ENCODE assay signal across 9 mouse cellular contexts in genomic region chr11:119159496-119159895, GRCm38 (mm10).
DNase-seq lines count a peak whose midpoint lies in the region; ATAC-seq and TF ChIP-seq lines count a peak whose summit lies in the region.
"Had no signal": no experiment of that assay in that cellular context is flagged by ENCODE, and none has a peak within 500 bp of the region (broad histone marks: within the 10 kb centered on the region; RNA-seq: fewer than 3 reads in every experiment).

No protein-coding gene starts in this region.

- peak; percentile 51 for DNase-seq in ovary, postnatal 36 days (ENCODE audit: low spot score)
- no peak for DNase-seq in ovary, postnatal 10 days (ENCODE audit: low spot score)
- DNase-seq in embryo, embryonic 11 days, result peak; percentile 63
- peak; percentile 68 for DNase-seq in induced T-regulatory cell, adult 2 months (ENCODE audit: low read depth)
- DNase-seq in liver, embryonic 14.5 days (ENCODE audit: low read depth in 3 of 3, low spot score in 3 of 3), result peak; percentile 38 to 47 (median 41)
- DNase-seq in frontal cortex, postnatal 14 days (ENCODE audit: low spot score in 2 of 2), result no peak
- DNase-seq in ovary, postnatal 14 days (ENCODE audit: low spot score), result no peak

- H3K9me3 ChIP-seq in liver, embryonic 14.5 days (ENCODE audit: control insufficient read depth, low read length), result no peaks in the 10 kb centered on the region

- no peak for TF ChIP-seq CTCF in liver, embryonic 14.5 days (IDR thresholded peaks at IDR 0.05; ENCODE audit: low read depth)

- peak overlapping the region; percentile 40 for H3K4me2 ChIP-seq in liver, embryonic 14.5 days (ENCODE audit: low read depth)

- no peak overlapping the region for H3K9ac ChIP-seq in liver, embryonic 14.5 days (replicated peaks)

- H3K36me3 ChIP-seq in liver, embryonic 14.5 days (replicated peaks; ENCODE audit: control insufficient read depth, insufficient read depth, low read depth), result no peaks in the 10 kb centered on the region

- TF ChIP-seq EP300 in liver, embryonic 14.5 days (IDR thresholded peaks at IDR 0.05; ENCODE audit: low read depth), result no peak

- H3K4me3 ChIP-seq in liver, embryonic 14.5 days (ENCODE audit: insufficient read depth in 1 of 2, low read depth in 2 of 2, low read length in 2 of 2), result peak overlapping the region; percentile 4 to 29; a peak in 1 of 4 replicates
- H3K4me3 ChIP-seq: myocyte had no signal

- 31% methylated on average over 11 of the region's 11 CpGs for WGBS in liver, embryonic 14.5 days (ENCODE audit: insufficient replicate concordance)

- H3K4me1 ChIP-seq in liver, embryonic 14.5 days (replicated peaks; ENCODE audit: control insufficient read depth in 2 of 2, insufficient read depth in 2 of 2, low read length in 1 of 2), result peaks cover 0 to 4% of the 10 kb centered on the region in 2 experiments; a peak in 2 of 4 replicates

- ATAC-seq in liver, embryonic 14.5 days (ENCODE audit: insufficient read depth), result peak; percentile 80
- ATAC-seq in megakaryocyte, adult 5-6 weeks (ENCODE audit: poor library complexity, severe bottlenecking), result no peak

- H3K27me3 ChIP-seq in liver, embryonic 14.5 days (ENCODE audit: control insufficient read depth, insufficient read depth, low read length), result no peaks in the 10 kb centered on the region

- H3K27ac ChIP-seq in liver, embryonic 14.5 days, result no peak overlapping the region

Comparison
In these comparisons a context has a peak if more than half of its experiments do, and no peak if none do; other contexts are left out.
1. DNase-seq: peak in ovary, postnatal 36 days (single experiment), embryo, embryonic 11 days (single experiment), induced T-regulatory cell, adult 2 months (single experiment) and liver, embryonic 14.5 days (3 of 3); none in ovary, postnatal 10 days (single experiment), frontal cortex, postnatal 14 days (0 of 2) and ovary, postnatal 14 days (single experiment).